Mouse (Mus musculus) C2C12 (cell line): Measurements from ENCODE around the gene Cts6.

ENCODE experiments used
- CTCF ChIP-seq: IDR thresholded peaks from one replicate; pipeline ENCODE4 v1.5.1; 2011; ENCODE audit not compliant: control insufficient read depth, insufficient read depth, insufficient read length
- FOSL1 ChIP-seq: IDR thresholded peaks from one replicate; pipeline ENCODE4 v1.8.0; 2011; ENCODE audit warnings: mild to moderate bottlenecking, low read length; ENCODE audit not compliant: poor library complexity, insufficient read depth, severe bottlenecking
- MAX ChIP-seq: IDR thresholded peaks from one replicate; pipeline ENCODE4 v1.6.1; 2011; ENCODE audit warnings: mild to moderate bottlenecking, control low read depth
- MYOD1 ChIP-seq: IDR thresholded peaks from one replicate; pipeline ENCODE4 v1.6.1; 2011; ENCODE audit warnings: low read depth; ENCODE audit not compliant: control insufficient read depth, insufficient read length
- MYOG ChIP-seq: IDR thresholded peaks from one replicate; pipeline ENCODE4 v1.6.1; 2011; ENCODE audit not compliant: control insufficient read depth, insufficient read length; ENCODE audit errors: extremely low read depth
- USF1 ChIP-seq: IDR thresholded peaks from one replicate; pipeline ENCODE4 v1.6.1; 2011; ENCODE audit warnings: low read depth, mild to moderate bottlenecking, control low read depth, moderate library complexity

DNA sequence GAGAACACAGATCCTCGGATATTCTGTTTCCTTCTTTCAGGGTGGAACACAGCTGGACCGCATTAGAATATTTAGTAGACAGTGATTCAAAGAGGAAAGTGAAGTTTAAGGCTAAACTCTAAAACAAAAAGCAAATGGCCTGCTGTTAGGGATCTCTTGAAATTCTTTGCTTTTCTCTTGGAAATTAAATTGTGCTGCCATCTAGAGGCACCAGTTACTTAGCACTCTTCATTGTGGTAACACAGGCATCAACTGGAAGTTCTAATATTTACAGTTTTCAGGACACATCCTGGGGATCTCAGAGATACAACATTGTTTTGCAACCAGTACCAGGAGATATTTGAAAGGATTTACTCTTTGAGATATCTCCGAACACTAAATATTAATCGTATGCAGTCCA lies 38.6 kb downstream of the Cts6 start:
- TF ChIP-seq CTCF (no peak), USF1 (no peak), MYOD1 (no peak), MYOG (no peak), FOSL1 (no peak), MAX (no peak)
